Mouse (Mus musculus) MEL (cell line): Measurements from ENCODE around the gene Synpr. TPM values are rescaled to one million over a fixed set of nuclear protein-coding genes. Genes with fewer than 3 reads are reported as not detected.

Experiments
- DNase-seq: peaks from one replicate; pipeline ENCODE4 v3.0.0; 2011; ENCODE audit warnings: low read depth, low spot score
- H3K27ac ChIP-seq: 2 replicates; pipeline ENCODE4 v1.5.1; 2012; ENCODE audit warnings: low read depth, mild to moderate bottlenecking, control low read depth, low read length, moderate library complexity; ENCODE audit not compliant: control insufficient read depth
- H3K27me3 ChIP-seq, 2 experiments: fragments of 150-350 bp in 1 of 2; sonication (generic) in 1 of 2; 2 replicates each; pipeline ENCODE4 v1.6.1; 2012; ENCODE audit warnings: low read length in 2 of 2, mild to moderate bottlenecking in 2 of 2, improper control_type of control experiment in 1 of 2, moderate library complexity in 1 of 2; ENCODE audit not compliant: insufficient read depth in 2 of 2, control insufficient read depth in 1 of 2
- H3K36me3 ChIP-seq, 2 experiments: 2 replicates each; pipeline ENCODE4 v1.6.1; 2012 to 2014; ENCODE audit warnings: low read length in 2 of 2, improper control_type of control experiment in 1 of 2, inconsistent platforms in 1 of 2, mild to moderate bottlenecking in 1 of 2; ENCODE audit not compliant: insufficient read depth in 2 of 2, control insufficient read depth in 1 of 2
- H3K4me1 ChIP-seq, 2 experiments: fragments of 150-350 bp in 1 of 2; sonication (generic) in 1 of 2; 2 replicates each; pipeline ENCODE4 v1.6.1; 2012; ENCODE audit warnings: low read length in 2 of 2, improper control_type of control experiment in 1 of 2, mild to moderate bottlenecking in 1 of 2; ENCODE audit not compliant: insufficient read depth in 2 of 2, control insufficient read depth in 1 of 2
- H3K4me3 ChIP-seq, 2 experiments: fragments of 150-350 bp in 1 of 2; sonication (generic) in 1 of 2; 2 replicates each; pipeline ENCODE4 v1.5.1; 2012; ENCODE audit warnings: low read depth in 2 of 2, low read length in 2 of 2, mild to moderate bottlenecking in 2 of 2, moderate library complexity in 2 of 2, control low read depth in 1 of 2, improper control_type of control experiment in 1 of 2; ENCODE audit not compliant: control insufficient read depth in 1 of 2, insufficient read depth in 1 of 2
- H3K79me2 ChIP-seq: 2 replicates; pipeline ENCODE4 v1.6.1; 2012; ENCODE audit warnings: mild to moderate bottlenecking, low read length, moderate library complexity; ENCODE audit not compliant: control insufficient read depth, poor library complexity, insufficient read depth
- H3K9ac ChIP-seq: 2 replicates; pipeline ENCODE4 v1.6.1; 2012; ENCODE audit warnings: low read depth, mild to moderate bottlenecking, control low read depth, low read length, moderate library complexity; ENCODE audit not compliant: control insufficient read depth, poor library complexity, severe bottlenecking
- H3K9me3 ChIP-seq: fragments of 150-350 bp; sonication (generic); replicated peaks from 2 replicates; pipeline ENCODE4 v1.6.1; 2012; ENCODE audit warnings: mild to moderate bottlenecking, low read length, improper control_type of control experiment, moderate library complexity; ENCODE audit not compliant: insufficient read depth
- BHLHE40 ChIP-seq: IDR thresholded peaks from 2 replicates; pipeline ENCODE4 v1.6.1; 2012; ENCODE audit warnings: low read depth, mild to moderate bottlenecking, inconsistent platforms, low read length, improper control_type of control experiment, borderline replicate concordance
- E2F4 ChIP-seq: IDR thresholded peaks from 2 replicates; pipeline ENCODE4 v1.6.1; 2011; ENCODE audit warnings: low read depth, low read length, improper control_type of control experiment, borderline replicate concordance
- MAFK ChIP-seq: IDR thresholded peaks from 2 replicates; pipeline ENCODE4 v1.6.1; 2011; ENCODE audit warnings: low read depth, mild to moderate bottlenecking, low read length, improper control_type of control experiment, borderline replicate concordance
- MAZ ChIP-seq: IDR thresholded peaks from 2 replicates; pipeline ENCODE4 v1.6.1; 2012; ENCODE audit warnings: low read depth, mild to moderate bottlenecking, inconsistent platforms, low read length, improper control_type of control experiment
- MEF2A ChIP-seq: IDR thresholded peaks from 2 replicates; pipeline ENCODE4 v1.6.1; 2014; ENCODE audit warnings: low read depth, mild to moderate bottlenecking, inconsistent platforms, low read length, improper control_type of control experiment; ENCODE audit not compliant: poor library complexity, insufficient replicate concordance, severe bottlenecking; ENCODE audit errors: extremely low read depth
- MXI1 ChIP-seq: IDR thresholded peaks from 2 replicates; pipeline ENCODE4 v1.6.1; 2011; ENCODE audit warnings: mild to moderate bottlenecking, low read depth, low read length, improper control_type of control experiment
- MYC ChIP-seq: IDR thresholded peaks from 2 replicates; pipeline ENCODE4 v1.6.1; 2011; ENCODE audit warnings: low read depth, mild to moderate bottlenecking, low read length, improper control_type of control experiment, moderate library complexity
- POLR2A ChIP-seq, 2 experiments: IDR thresholded peaks; 2 replicates each; pipeline ENCODE4 v1.6.1; 2011 to 2012; ENCODE audit warnings: low read length in 2 of 2, mild to moderate bottlenecking in 2 of 2, control low read depth in 1 of 2, improper control_type of control experiment in 1 of 2, low read depth in 1 of 2, moderate library complexity in 1 of 2; ENCODE audit not compliant: control insufficient read depth in 1 of 2, insufficient read depth in 1 of 2, poor library complexity in 1 of 2
- POLR2AphosphoS5 ChIP-seq: IDR thresholded peaks from 2 replicates; pipeline ENCODE4 v1.6.1; 2012; ENCODE audit warnings: low read depth, borderline replicate concordance, mild to moderate bottlenecking, inconsistent platforms, low read length, moderate library complexity, mixed read lengths
- RAD21 ChIP-seq: IDR thresholded peaks from 2 replicates; pipeline ENCODE4 v1.6.1; 2011; ENCODE audit warnings: mild to moderate bottlenecking, low read depth, low read length, improper control_type of control experiment
- RCOR1 ChIP-seq: IDR thresholded peaks from 2 replicates; pipeline ENCODE4 v1.6.1; 2012; ENCODE audit warnings: low read depth, mild to moderate bottlenecking, inconsistent platforms, low read length, improper control_type of control experiment
- TBP ChIP-seq: IDR thresholded peaks from 2 replicates; pipeline ENCODE4 v1.8.0; 2011; ENCODE audit warnings: low read depth, low read length, improper control_type of control experiment
- TCF12 ChIP-seq: IDR thresholded peaks from 2 replicates; pipeline ENCODE4 v1.6.1; 2014; ENCODE audit warnings: low read depth, mild to moderate bottlenecking, inconsistent platforms, low read length, improper control_type of control experiment, moderate library complexity
- UBTF ChIP-seq: IDR thresholded peaks from 2 replicates; pipeline ENCODE4 v1.6.1; 2012; ENCODE audit warnings: low read depth, mild to moderate bottlenecking, inconsistent platforms, low read length, improper control_type of control experiment, moderate library complexity, borderline replicate concordance; ENCODE audit not compliant: insufficient read depth
- USF1 ChIP-seq: IDR thresholded peaks from 2 replicates; pipeline ENCODE4 v1.6.1; 2014; ENCODE audit warnings: low read depth, mild to moderate bottlenecking, inconsistent platforms, low read length, improper control_type of control experiment, moderate library complexity
- USF2 ChIP-seq, 2 experiments: IDR thresholded peaks; 2 replicates each; pipeline ENCODE4 v1.6.1; 2011 to 2012; ENCODE audit warnings: improper control_type of control experiment in 2 of 2, low read length in 2 of 2, borderline replicate concordance in 1 of 2, inconsistent platforms in 1 of 2, low read depth in 1 of 2, mild to moderate bottlenecking in 1 of 2; ENCODE audit not compliant: insufficient read depth in 1 of 2
- ZNF384 ChIP-seq: IDR thresholded peaks from 2 replicates; pipeline ENCODE4 v1.6.1; 2012; ENCODE audit warnings: low read depth, mild to moderate bottlenecking, inconsistent platforms, low read length, improper control_type of control experiment
- polyA plus RNA-seq, 2 experiments: library from polyadenylated mRNA; stranded (reverse) in 1 of 2; unstranded in 1 of 2; fragments of >175 nt in 1 of 2; fragments of >200 nt in 1 of 2; gene quantifications; 2 replicates each; pipeline versions ENCODE4 v1.2.1 to v1.2.4; 2012; ENCODE audit warnings: low replicate concordance in 2 of 2, low read depth in 1 of 2; ENCODE audit not compliant: insufficient read length in 2 of 2, insufficient read depth in 1 of 2, missing spikeins in 1 of 2
- total RNA-seq: library from RNA; depleted of rRNA; stranded (reverse); fragments of 300-350 nt; gene quantifications from 2 replicates; pipeline ENCODE4 v1.2.3, GENCODE M21; 2012

Gene Synpr
- total and polyA plus RNA-seq, 3 experiments: not detected

DNA sequence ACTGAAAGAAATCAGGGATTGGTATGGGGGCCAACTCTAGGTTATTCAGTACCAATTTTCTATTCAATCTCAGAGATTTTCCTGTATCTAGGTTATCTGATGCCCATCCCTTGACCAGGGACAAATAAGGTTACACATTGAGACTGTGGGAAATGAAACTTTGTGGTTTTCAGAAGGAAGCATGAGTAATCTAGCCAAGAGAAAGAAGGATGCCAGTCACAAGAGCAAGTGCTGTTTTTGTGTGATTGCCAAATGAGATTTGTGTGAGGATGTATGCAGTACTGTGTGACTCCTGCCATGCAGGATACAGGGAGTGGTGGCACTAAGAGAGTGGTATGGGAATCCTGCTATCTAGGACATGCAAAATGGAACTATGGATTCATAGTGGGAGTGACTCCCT is 76.6 kb downstream of the Synpr start:
- Histone ChIP-seq H3K79me2 (no peaks in the 10 kb centered on the region), H3K27ac (no peak overlapping the region), H3K27me3 (no peaks in the 10 kb centered on the region), H3K9ac (no peak overlapping the region), H3K4me1 (no peaks in the 10 kb centered on the region), H3K4me3 (no peak overlapping the region), H3K9me3 (no peaks in the 10 kb centered on the region), H3K36me3 (no peaks in the 10 kb centered on the region)
- TF ChIP-seq TBP (no peak), MYC (no peak), MAFK (no peak), POLR2AphosphoS5 (no peak), RCOR1 (no peak), MEF2A (no peak), RAD21 (no peak), E2F4 (no peak), USF1 (no peak), ZNF384 (no peak), USF2 (IDR thresholded peaks at IDR 0.05; ENCODE audit: borderline replicate concordance in 1 of 2, insufficient read depth in 1 of 2, low read depth in 1 of 2, low read length in 2 of 2) (no peak), UBTF (no peak)
- DNase-seq: no peak

DNA sequence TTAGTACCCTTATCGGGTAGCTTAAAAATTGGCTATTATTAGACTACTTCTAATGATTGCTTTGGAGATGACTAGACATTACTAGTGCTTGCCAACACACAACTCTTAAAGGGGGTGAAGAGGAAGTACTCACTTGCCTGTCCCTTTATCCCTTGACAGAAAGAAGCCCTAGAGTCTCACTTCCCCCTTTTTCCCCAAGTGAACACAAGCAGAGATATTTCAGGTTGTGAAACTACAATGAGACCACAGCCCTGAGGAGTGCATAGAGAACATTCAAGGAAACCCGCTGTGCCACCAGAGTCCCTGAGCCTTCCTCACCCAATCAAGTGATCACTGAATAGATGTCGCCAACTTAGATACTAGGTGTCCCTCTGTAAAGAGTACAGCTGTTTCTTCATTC is 77.1 kb downstream of the Synpr start:
- Histone ChIP-seq H3K27me3 (no peaks in the 10 kb centered on the region), H3K36me3 (no peaks in the 10 kb centered on the region), H3K27ac (no peak overlapping the region), H3K79me2 (no peaks in the 10 kb centered on the region), H3K4me1 (no peaks in the 10 kb centered on the region), H3K9me3 (no peaks in the 10 kb centered on the region), H3K9ac (no peak overlapping the region), H3K4me3 (no peak overlapping the region)
- DNase-seq: no peak
- TF ChIP-seq MYC: no peak
- TF ChIP-seq POLR2AphosphoS5: no peak
- TF ChIP-seq MXI1: no peak
- TF ChIP-seq TCF12: no peak
- TF ChIP-seq BHLHE40: no peak
- no peak for TF ChIP-seq MAZ
- TF ChIP-seq POLR2A (IDR thresholded peaks at IDR 0.05; ENCODE audit: control insufficient read depth in 1 of 2, insufficient read depth in 1 of 2, low read depth in 1 of 2, low read length in 2 of 2, poor library complexity in 1 of 2): no peak
